9 mouse cellular contexts compared by ENCODE assay signal in genomic region chr14:64589571-64590547, GRCm38 (mm10).
DNase-seq lines count a peak whose midpoint lies in the region; ATAC-seq and TF ChIP-seq lines count a peak whose summit lies in the region.
"Had no signal": no experiment of that assay in that cellular context is flagged by ENCODE, and none has a peak within 500 bp of the region (broad histone marks: within the 10 kb centered on the region; RNA-seq: fewer than 3 reads in every experiment).

No protein-coding gene starts in this region.

- intact Hi-C loops in left cerebral cortex, adult 2 months (cut with DNase I): loop anchor here (2.0 to 5.0 kb wide), 4 partner anchors 173 to 463 kb away; no protein-coding TSS in a partner anchor

- peak overlapping the region; percentile 99 for H3K4me2 ChIP-seq in forebrain, embryonic 16.5 days (ENCODE audit: low read length)
- H3K4me2 ChIP-seq in limb, embryonic 12.5 days: peak overlapping the region; percentile 52
- H3K4me2 ChIP-seq in stomach, postnatal 0 days (replicated peaks; ENCODE audit: low read depth): peak overlapping the region; percentile 45
- H3K4me2 ChIP-seq: liver, embryonic 15.5 days had no signal

- ATAC-seq in forebrain, embryonic 16.5 days: peak; percentile 43
- no peak for ATAC-seq in limb, embryonic 12.5 days (ENCODE audit: insufficient number of reproducible peaks, insufficient read depth, low FRiP score, low TSS enrichment, low read depth)
- ATAC-seq in stomach, postnatal 0 days (ENCODE audit: low FRiP score, low TSS enrichment): no peak

- H3K4me3 ChIP-seq in left cerebral cortex, adult 2 months: peak overlapping the region; percentile 81
- H3K4me3 ChIP-seq in forebrain, embryonic 16.5 days (replicated peaks; ENCODE audit: low read length): peak overlapping the region; percentile 68
- H3K4me3 ChIP-seq in limb, embryonic 12.5 days (replicated peaks): peak overlapping the region; percentile 31
- H3K4me3 ChIP-seq in stomach, postnatal 0 days (ENCODE audit: low read depth, low read length): peak overlapping the region; percentile 27
- H3K4me3 ChIP-seq: liver, embryonic 15.5 days had no signal

- TF ChIP-seq EP300 in stomach, postnatal 0 days (optimal IDR thresholded peaks at IDR 0.05): no peak

- under 1% methylated on average over 39 of the region's 41 CpGs for WGBS in forebrain, embryonic 16.5 days
- WGBS in limb, embryonic 12.5 days: under 1% methylated on average over 41 of the region's 41 CpGs
- 1% methylated on average over 39 of the region's 41 CpGs for WGBS in stomach, postnatal 0 days

- peak overlapping the region; percentile 96 for H3K9ac ChIP-seq in forebrain, embryonic 16.5 days (replicated peaks; ENCODE audit: low read depth, low read length)
- peak overlapping the region; percentile 42 for H3K9ac ChIP-seq in limb, embryonic 12.5 days (replicated peaks)
- no peak overlapping the region for H3K9ac ChIP-seq in stomach, postnatal 0 days (ENCODE audit: low read length)
- H3K9ac ChIP-seq: liver, embryonic 15.5 days had no signal

- H3K4me1 ChIP-seq in forebrain, embryonic 16.5 days (replicated peaks; ENCODE audit: control insufficient read depth, insufficient read depth, low read length): peaks cover 48% of the 10 kb centered on the region
- H3K4me1 ChIP-seq in limb, embryonic 12.5 days (replicated peaks): peaks cover 22% of the 10 kb centered on the region
- no peaks in the 10 kb centered on the region for H3K4me1 ChIP-seq in stomach, postnatal 0 days (replicated peaks; ENCODE audit: control insufficient read depth, insufficient read depth)

- no peak for TF ChIP-seq CTCF in left cerebral cortex, adult 2 months (IDR thresholded peaks at IDR 0.05)
- TF ChIP-seq CTCF in stomach, postnatal 0 days (IDR thresholded peaks at IDR 0.05; ENCODE audit: low read depth): no peak

- H3K27me3 ChIP-seq in forebrain, embryonic 16.5 days (replicated peaks; ENCODE audit: control insufficient read depth, insufficient read depth, low read length): no peaks in the 10 kb centered on the region
- H3K27me3 ChIP-seq in limb, embryonic 12.5 days: peaks cover 97% of the 10 kb centered on the region
- H3K27me3 ChIP-seq in stomach, postnatal 0 days (ENCODE audit: control insufficient read depth, insufficient read depth, low read length): peaks cover 15% of the 10 kb centered on the region; the same call in 1 of the 2 replicates

- peaks cover 4% of the 10 kb centered on the region for H3K36me3 ChIP-seq in forebrain, embryonic 16.5 days (ENCODE audit: control insufficient read depth, insufficient read depth)
- no peaks in the 10 kb centered on the region for H3K36me3 ChIP-seq in limb, embryonic 12.5 days
- H3K36me3 ChIP-seq in stomach, postnatal 0 days (ENCODE audit: control insufficient read depth, insufficient read depth, low read length): no peaks in the 10 kb centered on the region
- H3K36me3 ChIP-seq: liver, embryonic 15.5 days had no signal

- H3K27ac ChIP-seq in left cerebral cortex, adult 2 months: peak overlapping the region; percentile 99
- H3K27ac ChIP-seq in forebrain, embryonic 16.5 days (ENCODE audit: low read length): peak overlapping the region; percentile 99
- no peak overlapping the region for H3K27ac ChIP-seq in limb, embryonic 12.5 days
- H3K27ac ChIP-seq in stomach, postnatal 0 days (replicated peaks): no peak overlapping the region
- H3K27ac ChIP-seq: liver, embryonic 15.5 days had no signal

- peak; percentile 41 to 49 for DNase-seq in left cerebral cortex, adult 2 months (ENCODE audit: extremely low spot score in 1 of 2, low spot score in 2 of 2)
- DNase-seq in left cerebral cortex, adult 9 months (ENCODE audit: low spot score in 2 of 2): no peak
- peak; percentile 84 for DNase-seq in cerebellum, adult 8-10 months
- no peak for DNase-seq in stomach, postnatal 0 days (ENCODE audit: low spot score)
- DNase-seq in gastrocnemius, adult 8-10 months (ENCODE audit: low spot score in 2 of 2): no peak
- no peak for DNase-seq in c-Kit-positive CD71-positive TER-119-positive erythroid progenitor cells, embryonic 14.5 days (ENCODE audit: low spot score)

- H3K9me3 ChIP-seq in forebrain, embryonic 16.5 days (ENCODE audit: control insufficient read depth, low read length): no peaks in the 10 kb centered on the region
- no peaks in the 10 kb centered on the region for H3K9me3 ChIP-seq in limb, embryonic 12.5 days
- H3K9me3 ChIP-seq in stomach, postnatal 0 days (ENCODE audit: control insufficient read depth, low read length): no peaks in the 10 kb centered on the region
- H3K9me3 ChIP-seq: liver, embryonic 15.5 days had no signal

Comparison
In these comparisons a context has a peak if more than half of its experiments do, and no peak if none do; other contexts are left out.
1. DNase-seq: peak in left cerebral cortex, adult 2 months (2 of 2) and cerebellum, adult 8-10 months (single experiment); none in left cerebral cortex, adult 9 months (0 of 2), stomach, postnatal 0 days (single experiment), gastrocnemius, adult 8-10 months (0 of 2) and c-Kit-positive CD71-positive TER-119-positive erythroid progenitor cells, embryonic 14.5 days (single experiment).
2. H3K27ac ChIP-seq: peak in left cerebral cortex, adult 2 months (single experiment) and forebrain, embryonic 16.5 days (single experiment); none in limb, embryonic 12.5 days (single experiment) and stomach, postnatal 0 days (single experiment).
3. H3K4me3 ChIP-seq: peak in every context shown above with its lines; median percentile 81 in left cerebral cortex, adult 2 months; 68 in forebrain, embryonic 16.5 days; 31 in limb, embryonic 12.5 days; 27 in stomach, postnatal 0 days.
4. H3K4me2 ChIP-seq: peak in every context shown above with its lines; median percentile 99 in forebrain, embryonic 16.5 days; 52 in limb, embryonic 12.5 days; 45 in stomach, postnatal 0 days.